Mouse (Mus musculus) Patski (cell line): ENCODE measurements around the gene Gm8300. TPM values are rescaled to one million over a fixed set of nuclear protein-coding genes. Genes with fewer than 3 reads are reported as not detected.
"Not testable (repeated sequence)": the region's sequence is repeated elsewhere in the genome, so short reads cannot be mapped to it uniquely, and the experiment has no call there.

Experiments used
- ATAC-seq: fragments of 100-300 bp; one replicate; pipeline ENCODE4 v1.8.0; 2021
- CTCF ChIA-PET: fragments of 350-600 bp; sonication (Branson Sonifier 250); formaldehyde crosslinking; loops from one replicate; lab custom pipeline; 2022; ENCODE audit warnings: inconsistent platforms; lab: Charles Lee
- POLR2A ChIA-PET: fragments of 350-600 bp; sonication (Branson Sonifier 250); formaldehyde crosslinking; loops from one replicate; lab custom pipeline; 2022; ENCODE audit warnings: antibody characterized with exemption, inconsistent platforms; lab: Charles Lee
- DNase-seq: peaks from one replicate; pipeline ENCODE4 v3.0.0-alpha.2; 2011; ENCODE audit warnings: low read depth, low spot score
- H3K27me3 ChIP-seq: fragments of 371-371 bp; one replicate; pipeline ENCODE4 v1.5.1; 2021
- CTCF ChIP-seq: fragments of 100-300 bp; IDR thresholded peaks from one replicate; pipeline ENCODE4 v1.5.1; 2021
- in situ Hi-C: fragments of 300-500 bp; cut with MboI; formaldehyde crosslinking; loops from 3 replicates; pipeline ENCODE4 v1.11.1; 2018; ENCODE audit warnings: low pct_unique_long_range_greater_than_20kb, mixed read lengths
- polyA plus RNA-seq: library from polyadenylated mRNA; unstranded; gene quantifications from one replicate; pipeline ENCODE4 v1.2.3, GENCODE M21; 2021

The Gm8300 gene
- 0.27 TPM for polyA plus RNA-seq

DNA sequence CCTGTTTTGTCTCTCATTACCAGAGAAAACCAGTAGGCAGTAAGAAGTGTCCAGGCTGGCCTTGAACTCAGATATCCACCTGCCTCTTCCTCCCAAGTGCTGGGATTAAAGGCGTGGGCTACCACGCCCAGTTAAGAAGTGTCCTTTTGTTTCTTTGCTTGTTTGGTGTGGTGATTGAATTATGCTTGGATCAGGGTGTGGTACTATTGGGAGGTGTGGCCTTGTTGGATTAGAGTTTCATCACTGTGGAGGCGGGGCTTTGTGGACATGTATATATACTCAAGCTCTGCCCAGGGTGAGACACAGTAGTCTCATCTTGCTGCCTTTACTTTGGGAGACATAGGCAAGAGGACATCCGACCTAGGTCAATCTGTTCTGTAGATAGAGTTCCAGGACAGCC lies at the start of gene Gm8300:
Gm8300 (plus strand) TSS at position 301 of the 400 bp plus-strand sequence.
- in situ Hi-C loops, ATAC-seq, POLR2A ChIA-PET, CTCF ChIA-PET, H3K27me3 ChIP-seq, DNase-seq: not testable (repeated sequence)

DNA sequence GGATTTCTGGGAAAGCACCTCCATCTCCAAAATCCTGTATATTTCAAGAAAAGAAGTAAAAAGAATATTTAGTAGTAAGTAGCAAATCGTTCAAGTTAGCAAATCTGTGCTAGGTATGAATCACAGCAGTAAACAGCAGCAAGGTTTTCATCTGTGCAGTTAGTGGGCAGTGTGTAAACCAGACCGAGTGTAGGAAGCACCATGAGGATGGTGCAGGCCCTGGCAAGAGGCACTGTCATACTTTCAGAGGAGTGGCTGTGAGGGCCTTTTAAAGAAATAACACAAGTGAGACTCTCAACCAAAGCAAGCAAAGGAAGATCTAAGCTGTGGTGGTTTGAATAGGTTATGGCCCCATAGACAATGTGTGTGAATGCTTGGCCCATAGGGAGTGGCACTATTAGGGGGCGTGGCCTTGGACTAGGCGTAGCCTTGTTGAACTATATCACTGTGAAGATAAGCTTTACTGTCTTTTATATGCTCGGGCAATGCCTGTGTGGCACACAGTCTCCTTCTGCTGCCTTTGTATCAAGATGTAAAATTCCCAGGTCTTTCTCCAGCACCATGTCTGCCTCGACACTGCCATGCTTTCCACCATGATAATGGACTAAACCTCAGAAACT lies 49.3 kb upstream of the Gm8300 start:
- TF ChIP-seq CTCF: no peak
- POLR2A ChIA-PET: no interaction called here
- in situ Hi-C loops: no loop called here
- H3K27me3 ChIP-seq: no peaks in the 10 kb centered on the region
- CTCF ChIA-PET: no interaction called here
- DNase-seq: no peak
- ATAC-seq: no peak

DNA sequence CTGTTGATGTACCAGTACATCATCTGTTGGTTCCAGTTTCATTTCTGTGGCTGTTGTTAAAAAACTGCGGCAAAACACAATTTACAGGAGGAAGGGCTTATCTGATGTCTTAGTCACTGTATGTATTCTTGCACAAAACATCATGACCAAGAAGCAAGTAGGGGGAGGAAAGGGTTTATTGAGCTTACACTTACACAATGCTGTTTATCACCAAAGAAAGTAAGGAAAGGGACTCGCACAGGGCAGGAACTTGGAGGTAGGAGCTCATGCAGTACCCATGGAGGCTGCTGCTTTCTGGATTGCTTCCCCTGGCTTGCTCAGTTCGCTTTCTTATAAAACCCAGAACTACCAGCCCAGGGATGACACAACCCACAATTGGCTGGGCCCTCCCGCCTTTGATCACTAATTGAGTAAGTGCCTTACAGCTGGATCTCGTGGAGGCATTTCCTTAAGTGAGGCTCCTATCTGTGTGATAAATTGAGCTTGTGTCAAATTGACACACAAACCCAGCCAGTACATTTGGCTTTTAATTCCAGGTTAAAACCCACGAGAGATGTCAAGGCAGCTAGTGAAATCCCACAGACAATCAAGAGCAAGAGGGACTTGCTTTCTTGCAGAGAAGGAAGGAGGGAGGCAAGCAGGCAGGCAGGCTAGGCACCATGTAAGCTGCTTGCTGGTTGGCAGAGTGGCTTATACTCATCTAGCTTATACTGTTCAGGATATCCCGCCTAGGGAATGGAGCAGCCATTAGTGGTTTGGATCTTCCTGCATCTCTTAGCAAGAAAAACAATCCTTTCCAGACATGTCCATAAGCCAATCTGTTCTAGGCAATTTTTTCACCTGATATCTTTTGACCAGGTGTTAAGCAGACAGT lies 43.6 kb upstream of the Gm8300 start:
- TF ChIP-seq CTCF: no peak
- in situ Hi-C loops: no loop called here
- POLR2A ChIA-PET: interaction anchor here (1.3 to 1.8 kb wide), 2 partner anchors 19 to 27 kb away, joined by 4 to 8 read pairs; partner anchors contain the start of genes Alkbh1 and Slirp
- CTCF ChIA-PET: interaction anchor here (0.7 kb wide), 1 partner anchor 18 kb away, joined by 3 read pairs; no protein-coding TSS in a partner anchor
- ATAC-seq (no peak), DNase-seq (no peak)
- no peaks in the 10 kb centered on the region for H3K27me3 ChIP-seq

DNA sequence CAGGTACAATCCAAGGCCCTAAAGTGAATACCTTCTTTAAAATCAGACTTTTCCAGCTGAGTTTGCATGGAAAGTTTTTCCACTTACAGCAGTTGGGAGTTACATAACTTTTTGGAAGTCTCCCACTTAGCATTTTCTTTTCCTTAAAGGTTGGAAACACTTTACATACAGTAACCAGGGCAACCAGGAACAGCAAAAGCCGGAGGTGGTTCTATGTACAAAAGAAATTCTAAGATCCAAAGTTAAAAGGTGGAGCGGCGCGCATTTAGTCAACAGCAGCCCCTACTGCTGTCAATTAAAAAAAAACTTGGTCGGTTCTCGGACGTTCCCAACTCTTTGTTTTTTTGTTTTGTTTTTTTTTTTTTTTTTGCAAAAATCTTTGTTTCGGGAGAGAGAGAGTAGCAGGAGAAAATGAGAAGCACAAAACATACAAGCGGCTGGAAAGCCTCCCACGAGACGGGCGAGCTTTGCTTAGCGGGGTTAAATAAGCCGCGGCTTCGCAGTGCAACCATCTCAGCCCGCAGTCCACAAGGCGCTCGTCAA lies 42.6 kb upstream of the Gm8300 start:
- POLR2A ChIA-PET: interaction anchor here (1.3 to 1.8 kb wide), 2 partner anchors 20 to 28 kb away, joined by 4 to 8 read pairs; partner anchors contain the start of genes Alkbh1 and Slirp
- TF ChIP-seq CTCF: no peak
- CTCF ChIA-PET: interaction anchor here (0.7 kb wide), 1 partner anchor 19 kb away, joined by 3 read pairs; no protein-coding TSS in a partner anchor
- ATAC-seq (peak; percentile 36), DNase-seq (no peak)
- no peaks in the 10 kb centered on the region for H3K27me3 ChIP-seq
- in situ Hi-C loops: no loop called here

DNA sequence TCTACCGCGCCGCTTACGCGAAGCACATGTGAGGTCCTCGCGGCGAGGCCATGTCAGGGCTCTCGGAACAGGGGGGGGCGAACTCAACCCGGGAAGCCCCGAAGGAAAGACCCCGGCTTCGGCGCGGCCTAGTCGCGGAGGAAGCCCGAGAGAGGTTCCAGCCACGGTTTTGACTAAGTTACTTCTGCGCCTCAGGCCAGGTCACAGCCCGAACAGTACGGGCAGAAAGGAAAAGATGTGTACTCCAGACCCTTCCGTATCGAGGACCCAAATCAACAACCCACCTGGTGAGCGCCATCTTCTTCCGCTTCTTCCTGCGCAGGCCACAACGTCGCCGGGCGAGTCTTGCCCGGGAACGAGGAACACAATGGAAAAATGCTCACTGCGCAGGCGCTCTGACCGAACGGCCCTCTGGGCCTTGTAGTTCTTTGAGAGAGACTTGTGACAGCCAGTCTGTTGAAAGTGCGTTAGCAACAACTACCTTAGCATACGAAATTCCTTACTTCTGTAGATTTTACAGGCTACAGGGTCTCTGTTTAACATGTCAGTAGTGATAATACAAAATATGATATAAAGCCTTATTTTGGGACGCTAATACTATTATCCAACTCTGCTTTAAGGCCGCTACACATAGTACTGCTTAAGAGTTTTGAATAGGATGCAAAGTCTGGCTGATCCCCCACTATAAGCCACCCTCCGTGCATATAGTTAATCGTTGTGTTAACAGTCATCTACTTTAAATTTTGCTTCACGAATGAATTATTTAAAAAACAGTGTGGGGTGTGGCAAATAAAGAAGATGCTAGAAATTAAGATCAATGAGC lies 41.9 kb upstream of the Gm8300 start, which contains the start of gene Snw1:
Snw1 (minus strand) TSS at position 311 of the 823 bp plus-strand sequence.
- POLR2A ChIA-PET: interaction anchor here (1.8 kb wide), 1 partner anchor 29 kb away, joined by 8 read pairs; the partner anchor contains the start of genes Alkbh1 and Slirp
- no peaks in the 10 kb centered on the region for H3K27me3 ChIP-seq
- in situ Hi-C loops: no loop called here
- CTCF ChIA-PET: no interaction called here
- DNase-seq (peak; percentile 71), ATAC-seq (peak; percentile 90)
- TF ChIP-seq CTCF: no peak

DNA sequence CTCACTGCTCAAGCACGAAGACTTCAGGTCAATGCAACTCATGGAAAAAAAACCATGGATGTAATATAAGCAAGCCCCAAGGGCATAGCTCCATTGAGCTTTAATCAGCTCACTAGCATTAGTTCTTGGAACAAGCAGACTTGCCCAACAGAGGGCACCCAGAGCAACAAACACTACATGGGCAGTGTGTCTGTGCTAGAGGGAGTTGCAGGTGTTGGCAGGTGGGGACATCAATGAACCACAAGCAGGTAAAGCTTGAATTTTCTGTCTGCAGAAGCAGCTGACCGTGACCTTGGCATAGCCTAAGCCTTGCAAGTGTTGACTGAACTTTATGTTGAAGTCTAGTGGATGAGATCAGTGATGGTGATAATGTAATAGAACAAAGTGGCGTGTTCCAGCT lies 39.4 kb upstream of the Gm8300 start:
- TF ChIP-seq CTCF: no peak
- in situ Hi-C loops: no loop called here
- POLR2A ChIA-PET: no interaction called here

DNA sequence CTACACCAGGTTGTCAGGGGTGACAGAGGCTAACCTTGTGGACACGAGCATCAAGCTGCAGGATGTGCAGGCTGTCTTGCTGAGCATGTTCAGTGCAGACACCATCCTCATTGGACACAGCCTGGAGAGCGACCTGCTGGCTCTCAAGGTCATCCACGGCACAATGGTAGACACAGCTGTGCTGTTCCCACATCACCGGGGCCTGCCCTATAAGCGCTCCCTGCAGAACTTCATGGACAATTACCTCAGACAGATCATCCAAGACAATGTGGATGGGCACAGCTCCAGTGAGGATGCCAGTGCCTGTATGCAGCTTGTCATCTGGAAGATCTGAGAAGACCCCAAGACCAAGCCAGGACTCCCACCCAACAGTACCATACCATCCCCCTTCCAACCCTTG lies 31.6 kb upstream of the Gm8300 start:
- in situ Hi-C loops, DNase-seq, POLR2A ChIA-PET, H3K27me3 ChIP-seq, ATAC-seq, CTCF ChIA-PET: not testable (repeated sequence)

More for the DNA sequence above, 39.4 kb upstream of the Gm8300 start:
- ATAC-seq: no peak
- DNase-seq: no peak
- CTCF ChIA-PET: no interaction called here
- H3K27me3 ChIP-seq: no peaks in the 10 kb centered on the region

DNA sequence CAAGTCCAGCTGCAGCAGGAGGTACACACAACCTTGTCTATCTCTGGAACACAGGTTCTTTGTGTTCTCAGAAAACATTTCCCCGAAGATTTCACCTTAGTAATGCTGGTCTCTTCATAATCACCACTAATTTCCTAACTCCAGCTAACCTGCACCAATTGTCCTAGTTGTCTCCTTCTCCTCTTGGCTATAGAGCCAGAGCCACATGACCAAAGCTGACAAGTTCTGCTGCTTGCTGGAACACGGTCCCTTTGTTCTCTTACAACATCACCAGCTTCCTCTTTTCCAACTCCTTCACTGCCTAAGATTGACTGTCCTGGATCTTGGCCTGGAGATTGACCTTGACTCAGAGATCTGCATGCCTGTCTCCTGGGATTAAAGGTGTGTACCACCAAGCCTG lies 25.4 kb upstream of the Gm8300 start:
- H3K27me3 ChIP-seq, ATAC-seq, CTCF ChIA-PET, POLR2A ChIA-PET, DNase-seq, in situ Hi-C loops: not testable (repeated sequence)

DNA sequence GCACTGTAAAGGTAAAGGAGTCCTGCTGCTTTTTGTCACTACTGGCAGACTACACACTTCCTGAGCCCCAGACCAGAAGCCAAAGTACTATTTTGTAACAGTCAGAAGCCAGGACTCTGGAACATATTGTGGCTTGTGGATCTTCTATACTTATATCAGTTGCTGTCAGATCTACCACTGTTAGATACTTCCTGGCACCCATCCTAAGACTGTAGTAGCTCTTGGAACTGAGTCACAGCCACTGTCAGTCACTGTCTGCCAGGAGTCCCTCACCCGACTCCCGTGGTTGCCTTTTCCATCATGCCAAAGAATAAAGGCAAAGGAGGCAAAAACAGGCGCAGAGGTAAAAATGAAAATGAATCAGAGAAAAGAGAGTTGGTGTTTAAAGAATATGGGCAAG lies 19.7 kb upstream of the Gm8300 start, which contains the start of gene Gm5788:
Gm5788 (plus strand) TSS at position 301 of the 400 bp plus-strand sequence.
- DNase-seq, POLR2A ChIA-PET, ATAC-seq, H3K27me3 ChIP-seq, in situ Hi-C loops, CTCF ChIA-PET: not testable (repeated sequence)

DNA sequence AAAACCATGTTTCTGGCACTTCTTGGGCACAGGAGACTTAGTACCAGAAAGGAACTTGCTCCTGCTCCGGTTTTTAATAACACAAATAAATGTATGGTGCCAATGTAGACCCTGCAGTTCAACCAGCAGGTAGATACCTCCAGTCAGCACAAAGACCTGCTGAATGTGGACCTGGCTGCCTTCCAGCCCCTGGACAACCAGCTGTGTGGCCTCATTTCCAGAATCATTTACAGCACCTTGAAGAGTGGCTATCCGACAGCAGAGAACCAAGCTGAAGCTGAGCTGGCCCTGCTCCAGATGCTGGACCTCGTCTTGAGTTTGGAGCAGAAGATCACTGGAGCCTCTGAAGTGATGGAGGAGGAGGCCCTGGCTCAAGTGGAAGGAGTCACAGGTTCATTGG lies 5.5 kb downstream of the Gm8300 start:
- DNase-seq, in situ Hi-C loops, H3K27me3 ChIP-seq, CTCF ChIA-PET, ATAC-seq, POLR2A ChIA-PET: not testable (repeated sequence)
